Mouse (Mus musculus) cortical plate, adult 2 months (tissue): ENCODE measurements around the gene Pakap. TPM values are rescaled to one million over a fixed set of nuclear protein-coding genes. Genes with fewer than 3 reads are reported as not detected.

Source experiments
- H3K27ac ChIP-seq: fragments of 200-500 bp; 2 replicates; pipeline ENCODE4 v1.5.1; 2012; ENCODE audit warnings: low read length, control low read depth, inconsistent platforms; ENCODE audit not compliant: insufficient read depth
- H3K4me1 ChIP-seq: fragments of 200-500 bp; 2 replicates; pipeline ENCODE4 v1.6.1; 2011; ENCODE audit warnings: low read length; ENCODE audit not compliant: control insufficient read depth, insufficient read depth
- H3K4me3 ChIP-seq: fragments of 200-500 bp; 2 replicates; pipeline ENCODE4 v1.5.1; 2011; ENCODE audit warnings: mild to moderate bottlenecking, low read length, control low read depth; ENCODE audit not compliant: insufficient read depth
- CTCF ChIP-seq: fragments of 200-500 bp; IDR thresholded peaks from 2 replicates; pipeline ENCODE4 v1.5.1; 2011; ENCODE audit warnings: mild to moderate bottlenecking, control low read depth, low read length; ENCODE audit not compliant: insufficient read depth; ENCODE audit errors: extremely low read depth
- POLR2A ChIP-seq: fragments of 200-500 bp; IDR thresholded peaks from 2 replicates; pipeline ENCODE4 v1.6.1; 2011; ENCODE audit warnings: mild to moderate bottlenecking, low read length, control low read depth; ENCODE audit not compliant: insufficient read depth; ENCODE audit errors: extremely low read depth
- polyA plus RNA-seq: library from polyadenylated mRNA; depleted of rRNA; stranded (reverse); fragments of >200 nt; gene quantifications from 2 replicates; pipeline ENCODE4 v1.2.3, GENCODE M21; 2012

Gene Pakap
- polyA plus RNA-seq, 1 experiment, result 7.5 TPM

DNA sequence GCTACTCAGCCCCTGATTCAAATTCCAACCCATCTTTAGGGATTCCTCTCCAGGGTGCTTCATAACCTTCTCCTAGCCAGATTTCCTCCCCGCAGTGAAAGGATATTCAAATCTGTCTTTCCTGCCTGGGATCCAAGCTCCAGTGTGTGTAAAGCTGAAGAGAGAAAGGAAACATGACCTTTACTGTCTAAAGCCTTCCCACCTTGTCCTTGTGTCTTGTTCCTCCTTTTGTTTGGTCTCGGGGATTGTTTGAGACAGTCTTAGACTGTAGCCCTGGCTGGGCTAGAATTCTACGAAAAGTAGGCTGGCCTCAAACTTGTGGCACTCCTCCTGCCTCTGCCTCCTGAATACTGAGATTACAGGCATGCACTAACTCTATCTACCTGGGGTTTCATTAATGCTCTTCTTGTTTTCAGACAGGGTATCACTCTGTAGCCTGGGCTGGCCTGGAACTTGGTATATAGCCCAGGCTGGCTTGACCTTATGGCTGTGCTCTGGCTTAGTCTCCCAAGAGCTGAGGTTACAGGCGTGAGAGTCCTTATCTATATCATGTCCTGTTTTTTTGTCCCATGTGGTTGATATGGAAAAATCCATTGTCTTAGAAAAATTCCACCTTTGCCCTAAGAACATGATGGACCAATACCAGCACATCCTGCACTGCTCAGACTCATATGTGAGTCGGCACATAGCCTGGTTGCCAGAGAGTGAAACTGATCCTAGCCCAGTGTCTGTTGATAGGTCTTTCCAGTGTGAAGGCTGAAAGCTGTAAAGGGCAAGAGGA, 126.6 kb downstream of the Pakap start:
- Histone ChIP-seq H3K27ac (no peak overlapping the region), H3K4me1 (no peaks in the 10 kb centered on the region; the same call in 1 of the 2 replicates), H3K4me3 (no peak overlapping the region)
- TF ChIP-seq POLR2A (no peak), CTCF (no peak)

DNA sequence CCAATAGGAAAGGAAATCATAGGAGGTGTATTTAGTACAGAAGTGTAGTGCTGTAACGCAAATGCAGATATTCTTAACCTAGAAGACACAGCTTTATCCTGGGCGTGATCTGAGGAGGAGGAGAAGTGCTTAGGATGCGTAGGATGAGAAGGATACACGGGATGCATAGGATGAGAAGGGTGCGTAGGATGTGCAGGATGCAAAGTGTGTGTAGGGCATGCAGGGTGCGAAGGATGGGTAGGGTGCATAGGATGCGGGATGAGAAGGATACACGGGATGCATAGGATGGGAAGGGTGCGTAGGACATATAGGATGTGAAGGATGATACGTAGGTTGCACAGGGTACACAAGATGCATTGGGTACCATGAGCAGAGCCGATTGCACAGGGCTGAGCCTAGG, 129.0 kb downstream of the Pakap start:
- TF ChIP-seq CTCF, result no peak
- no peak for TF ChIP-seq POLR2A
- H3K27ac ChIP-seq, result no peak overlapping the region

GRCm38 (mm10) chr4:57697918-57698611, 130.1 kb downstream of the Pakap start:
- no peak overlapping the region for H3K4me3 ChIP-seq
- no peak overlapping the region for H3K27ac ChIP-seq
- H3K4me1 ChIP-seq, result no peaks in the 10 kb centered on the region; the same call in 1 of the 2 replicates
- TF ChIP-seq POLR2A, result no peak
- TF ChIP-seq CTCF, result no peak

More for the DNA sequence above, 129.0 kb downstream of the Pakap start:
- Histone ChIP-seq H3K4me1 (no peaks in the 10 kb centered on the region; the same call in 1 of the 2 replicates), H3K4me3 (no peak overlapping the region)

- TF ChIP-seq CTCF, result no peak
- no peak for TF ChIP-seq POLR2A
- Histone ChIP-seq H3K4me3 (no peak overlapping the region), H3K27ac (no peak overlapping the region), H3K4me1 (no peaks in the 10 kb centered on the region; the same call in 1 of the 2 replicates)
Measured at GRCm38 (mm10) chr4:57701576-57701975, 133.6 kb downstream of the Pakap start.

DNA sequence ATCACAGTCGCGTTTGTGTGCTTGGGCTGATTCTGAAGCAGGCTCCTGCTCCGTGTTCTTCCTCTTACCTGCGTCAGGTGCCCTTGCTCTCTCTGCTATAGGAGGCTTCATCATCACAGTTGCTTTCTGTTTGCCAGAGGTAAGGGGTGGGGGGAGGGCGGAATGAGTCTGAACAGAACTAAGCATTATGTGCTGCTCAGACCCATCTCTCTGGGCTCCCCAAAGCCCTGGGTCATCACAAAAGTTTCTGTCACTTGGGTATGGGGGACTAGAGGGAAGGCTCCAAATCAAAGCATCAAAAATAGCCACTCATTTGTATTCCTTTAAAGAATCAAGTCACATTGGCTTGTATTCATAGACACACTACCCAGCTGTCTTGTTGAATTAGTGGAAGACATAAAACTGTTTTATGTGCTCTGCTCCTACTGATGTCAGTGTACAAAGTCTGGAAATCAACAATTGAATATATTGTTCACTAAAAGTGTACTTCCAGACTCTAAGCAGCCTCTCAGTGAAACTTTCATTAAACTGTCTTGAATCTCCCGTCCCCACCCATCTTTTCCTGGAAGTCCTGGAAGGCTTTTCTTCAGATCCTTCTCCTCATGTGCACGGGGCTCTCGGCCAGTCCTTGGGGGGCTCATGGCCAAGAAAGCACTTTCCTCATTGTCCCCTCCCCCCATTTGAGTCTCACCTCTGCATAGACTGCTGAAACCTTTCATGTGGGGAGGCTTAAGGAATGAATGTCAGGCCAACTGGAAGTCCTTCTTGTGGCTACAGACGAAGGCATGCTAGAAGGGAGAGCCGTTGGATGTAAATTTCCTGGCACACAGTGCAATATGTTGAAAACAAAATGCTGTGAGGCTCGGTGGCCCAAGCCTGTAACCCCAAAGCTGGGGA, 135.8 kb downstream of the Pakap start:
- H3K27ac ChIP-seq, result no peak overlapping the region
- no peak overlapping the region for H3K4me3 ChIP-seq
- H3K4me1 ChIP-seq, result no peaks in the 10 kb centered on the region
- TF ChIP-seq CTCF (no peak), POLR2A (no peak)

DNA sequence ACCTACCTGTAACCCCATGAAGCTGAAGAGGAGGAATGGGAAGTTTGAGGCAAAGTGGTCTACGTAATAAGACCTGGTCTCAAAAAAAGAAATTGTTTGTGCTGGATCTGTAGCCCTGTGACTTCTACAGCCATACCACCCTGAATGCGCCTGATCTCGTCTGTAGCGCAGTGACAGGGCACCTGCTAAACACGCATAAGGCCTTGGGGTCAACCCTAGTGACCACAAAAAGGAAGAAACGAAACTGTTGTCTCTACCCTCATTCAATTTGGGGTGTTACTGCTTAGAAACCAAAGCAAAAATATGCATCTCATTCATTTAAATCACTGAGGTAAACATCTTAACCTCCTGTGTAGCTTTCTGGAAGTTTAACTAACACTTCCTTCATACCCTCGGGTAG, 136.6 kb downstream of the Pakap start:
- Histone ChIP-seq H3K27ac (no peak overlapping the region), H3K4me1 (no peaks in the 10 kb centered on the region), H3K4me3 (no peak overlapping the region)
- TF ChIP-seq POLR2A (no peak), CTCF (no peak)

- peaks cover 4% of the 10 kb centered on the region for H3K4me1 ChIP-seq
- H3K27ac ChIP-seq, result no peak overlapping the region
- TF ChIP-seq POLR2A (no peak), CTCF (no peak)
- no peak overlapping the region for H3K4me3 ChIP-seq
Measured at GRCm38 (mm10) chr4:57715849-57716248, 147.9 kb downstream of the Pakap start.

DNA sequence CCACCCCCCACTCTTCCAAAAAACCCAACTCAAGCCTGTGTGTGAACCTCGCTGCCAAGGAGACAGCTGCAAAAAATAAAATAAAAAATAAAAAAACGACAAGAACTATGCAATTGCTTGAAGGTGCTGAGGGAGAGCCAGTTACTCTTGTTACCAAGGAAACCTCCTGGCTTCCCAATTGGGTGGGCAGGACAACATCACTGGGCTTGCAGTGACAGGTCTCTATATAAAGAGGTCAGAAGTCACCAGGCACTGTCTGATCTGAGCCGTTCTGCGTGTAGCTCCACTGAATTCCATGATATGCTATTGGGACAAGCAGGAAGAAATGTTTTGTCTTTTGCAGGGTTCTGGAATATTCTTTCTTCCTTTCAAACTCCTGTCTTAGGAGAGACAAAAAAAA, 148.8 kb downstream of the Pakap start:
- TF ChIP-seq POLR2A, result no peak
- no peak for TF ChIP-seq CTCF
- Histone ChIP-seq H3K27ac (no peak overlapping the region), H3K4me1 (peaks cover 4% of the 10 kb centered on the region), H3K4me3 (no peak overlapping the region)

DNA sequence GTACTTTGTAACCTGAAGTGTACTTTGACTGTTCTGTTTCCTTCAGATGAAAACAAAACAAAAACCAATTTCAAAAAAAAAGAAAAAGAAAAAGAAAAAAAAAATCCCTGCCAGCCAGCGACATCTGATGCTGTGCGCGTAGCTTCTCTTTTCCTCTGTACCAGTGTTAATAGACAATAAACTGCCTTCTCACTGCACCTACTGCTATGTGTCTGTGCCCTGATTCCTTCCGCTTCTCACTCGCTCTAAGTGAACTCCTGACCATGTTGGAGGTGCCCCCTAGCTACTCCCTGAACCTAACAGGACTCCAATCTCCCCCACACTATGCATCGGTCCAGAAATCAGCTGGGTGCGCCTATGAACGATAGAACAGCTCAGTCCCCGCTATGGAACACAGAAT, 149.4 kb downstream of the Pakap start, which contains the start of gene Akap2:
Akap2 (plus strand) TSS at position 304 of the 400 bp plus-strand sequence.
- peaks cover 4% of the 10 kb centered on the region for H3K4me1 ChIP-seq
- TF ChIP-seq POLR2A (no peak), CTCF (no peak)
- H3K4me3 ChIP-seq, result no peak within 1 kb of the TSS
- no peak within 1 kb of the TSS for H3K27ac ChIP-seq

DNA sequence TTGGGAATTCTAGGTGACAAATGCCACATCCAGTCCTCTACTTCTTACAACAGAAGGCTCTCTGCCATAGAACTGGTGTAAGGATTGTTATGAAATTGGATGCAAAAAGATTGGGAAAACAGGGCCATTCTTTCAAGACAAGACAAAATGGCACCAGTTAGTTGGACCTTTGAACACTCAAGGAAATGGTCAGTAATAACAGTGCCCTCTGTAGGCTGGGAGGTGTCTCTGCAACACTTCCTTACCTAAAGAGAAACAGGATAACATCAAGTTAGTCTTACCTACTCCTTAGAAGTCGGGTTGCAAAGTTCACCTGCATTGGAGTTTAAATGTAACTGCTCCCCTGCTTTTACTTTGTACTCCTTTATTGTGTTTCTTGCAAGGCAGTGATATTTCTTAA, 151.4 kb downstream of the Pakap start:
- no peak overlapping the region for H3K27ac ChIP-seq
- no peak overlapping the region for H3K4me3 ChIP-seq
- peaks cover 4% of the 10 kb centered on the region for H3K4me1 ChIP-seq
- TF ChIP-seq CTCF (no peak), POLR2A (no peak)
